Mouse (Mus musculus) retina, postnatal 7 days (tissue): ENCODE results near the gene Col13a1.

Experiments used
- DNase-seq: peaks from one replicate; pipeline ENCODE4 v3.0.0-alpha.2; 2012; ENCODE audit warnings: low read depth, low spot score

Gene Col13a1

DNA sequence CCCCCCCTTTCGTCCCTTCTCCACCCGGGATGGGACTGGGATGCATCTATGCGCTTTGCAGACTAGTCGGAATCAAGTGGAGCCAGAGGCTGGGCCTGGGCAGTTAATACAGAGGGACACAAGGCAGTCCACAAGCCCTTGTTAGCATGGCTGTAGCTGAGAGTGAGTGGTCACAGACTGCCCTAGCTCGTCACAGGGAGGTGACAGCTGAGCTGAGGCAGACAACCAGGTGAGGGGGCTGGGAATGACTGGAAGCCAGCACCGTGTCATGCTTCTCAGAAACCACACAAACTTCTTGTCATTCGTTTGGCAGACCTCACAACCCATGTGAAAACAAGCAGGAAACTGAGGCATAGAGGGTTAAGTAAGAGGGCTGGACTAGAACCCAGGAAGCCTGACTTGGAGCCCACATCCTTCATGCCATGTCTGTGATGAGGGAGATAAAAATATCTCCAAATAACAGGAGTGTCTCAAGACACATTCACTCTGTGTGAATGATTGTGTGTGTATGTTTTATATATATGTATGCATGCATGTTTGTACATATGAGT is 10.8 kb downstream of the Col13a1 start:
- DNase-seq = no peak

- DNase-seq = no peak
Measured at GRCm38 (mm10) chr10:61967207-61967606, 11.7 kb downstream of the Col13a1 start.

GRCm38 (mm10) chr10:61965386-61965841 is 13.5 kb downstream of the Col13a1 start:
- peak; percentile 27 for DNase-seq

GRCm38 (mm10) chr10:61956718-61957117 is 22.2 kb downstream of the Col13a1 start:
- DNase-seq = no peak

DNA sequence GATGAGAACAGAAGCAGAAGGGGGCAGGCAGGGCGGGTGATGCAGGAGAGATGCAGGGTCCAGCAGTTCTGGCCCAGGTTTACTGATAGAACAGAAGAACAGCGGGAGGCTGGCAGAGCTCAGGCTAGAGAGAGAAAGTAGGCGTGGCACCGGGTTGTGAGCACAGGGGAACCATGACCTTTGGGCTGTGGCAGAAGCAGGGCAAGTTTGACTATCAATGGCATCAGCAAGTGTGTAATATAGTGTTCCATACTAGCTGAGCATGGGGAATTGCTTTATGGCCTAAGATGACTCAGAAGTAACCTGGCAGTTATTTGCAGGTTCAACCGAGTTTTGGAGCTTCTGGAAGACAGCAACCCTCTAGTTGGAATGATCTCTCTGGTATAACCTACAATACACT is 25.0 kb downstream of the Col13a1 start:
- no peak for DNase-seq

DNA sequence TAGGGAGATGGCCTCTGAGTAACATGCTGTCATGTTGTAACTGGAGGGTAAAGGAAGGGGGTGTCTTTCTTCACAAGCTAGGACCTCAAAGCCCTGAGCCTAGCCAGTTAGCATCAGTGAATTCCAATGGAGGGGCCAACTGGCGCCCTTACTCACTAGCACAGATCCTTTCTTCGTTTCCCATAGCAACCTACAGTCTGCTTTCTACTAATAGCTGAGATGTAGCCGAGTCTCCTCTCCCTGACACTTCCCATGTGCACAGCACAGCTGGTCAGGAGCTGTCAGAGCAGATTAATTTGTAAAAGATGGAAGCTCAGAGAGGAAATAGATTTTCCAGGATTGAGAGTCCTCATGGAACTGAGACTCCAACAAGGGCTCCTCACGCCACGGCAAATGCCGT is 29.4 kb downstream of the Col13a1 start:
- DNase-seq = no peak

GRCm38 (mm10) chr10:61944386-61944785 is 34.5 kb downstream of the Col13a1 start:
- DNase-seq = no peak

DNA sequence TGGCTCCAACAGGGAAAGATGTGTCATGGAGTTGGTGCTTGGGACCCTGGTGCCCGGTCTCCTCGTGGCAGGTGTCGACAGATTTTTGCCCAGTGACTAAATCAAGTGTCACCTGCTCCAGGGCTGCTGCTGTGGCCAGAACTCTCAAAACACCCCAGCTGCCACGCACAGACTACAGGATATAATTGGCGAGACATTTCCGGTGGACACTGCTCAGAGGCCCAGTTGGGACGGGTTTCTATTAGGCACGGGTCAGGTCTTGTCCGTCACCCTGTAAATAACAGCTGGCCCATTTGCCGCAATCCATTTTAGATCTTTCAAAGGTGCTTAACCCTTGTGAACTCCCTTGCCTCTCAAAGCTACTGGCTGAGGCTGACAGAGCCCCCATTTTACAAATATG is 35.4 kb downstream of the Col13a1 start:
- DNase-seq = no peak

DNA sequence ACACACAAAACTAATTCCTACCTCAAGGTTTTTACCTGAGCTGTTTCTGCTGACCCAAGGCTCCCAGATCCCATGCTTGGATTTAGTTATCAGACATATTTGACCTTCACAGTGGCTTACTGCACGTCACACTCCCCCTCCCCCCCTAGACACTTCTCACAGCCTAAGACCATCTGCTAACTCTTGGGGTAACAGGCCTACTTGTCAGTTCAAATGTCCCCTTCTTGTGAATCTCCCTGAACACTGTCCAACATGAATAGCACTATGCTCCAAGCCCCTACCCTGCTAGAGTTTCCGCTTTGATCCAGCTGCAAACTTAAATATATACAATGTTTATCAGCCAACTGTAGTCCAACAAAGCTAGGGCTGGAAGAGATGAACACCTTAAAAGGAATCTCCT is 36.2 kb downstream of the Col13a1 start:
- DNase-seq = no peak

DNA sequence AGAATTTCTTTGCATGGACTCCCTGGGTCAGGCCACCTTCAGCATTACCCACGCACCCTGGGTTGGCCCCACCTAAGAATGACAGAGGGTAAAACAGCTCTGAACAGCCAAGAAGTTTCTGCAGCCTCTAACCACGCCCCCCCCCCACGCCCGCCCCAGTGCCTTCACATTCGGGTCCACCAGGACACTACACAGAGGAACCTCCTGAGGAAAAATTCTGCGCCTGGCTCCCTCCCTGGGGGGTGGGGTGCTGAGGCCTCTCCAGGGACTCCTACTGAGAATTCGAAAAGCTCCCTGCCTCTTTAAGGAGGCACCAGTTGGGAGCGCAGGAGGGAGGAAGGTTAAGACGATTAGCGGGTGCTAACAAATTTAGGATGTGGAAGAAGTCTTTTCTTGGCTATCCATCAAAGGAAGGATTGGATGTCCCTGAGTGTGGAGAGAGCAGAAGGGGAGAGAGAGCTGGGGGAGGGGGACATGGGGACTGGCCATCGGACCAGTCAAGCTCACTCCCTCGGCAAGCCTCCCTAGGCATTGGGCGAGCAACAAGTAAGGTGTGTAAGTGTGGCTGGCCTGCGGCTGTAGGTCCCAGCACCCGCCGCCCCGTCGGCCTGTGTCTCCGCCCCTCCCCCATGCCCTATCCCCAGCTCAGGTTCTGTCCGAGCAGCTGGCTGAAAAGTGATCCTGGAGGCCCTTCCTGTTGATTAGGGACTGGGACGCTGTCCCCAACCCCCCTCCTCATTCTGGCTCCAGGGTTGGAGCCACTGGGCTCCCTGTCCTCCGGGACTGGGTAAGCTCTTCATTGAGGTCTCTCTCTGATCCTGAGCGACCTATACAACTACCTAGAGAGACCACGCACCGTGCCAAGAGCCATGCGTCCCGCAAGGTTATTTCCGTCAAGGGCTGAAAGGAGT is 42.4 kb downstream of the Col13a1 start:
- no peak for DNase-seq

DNA sequence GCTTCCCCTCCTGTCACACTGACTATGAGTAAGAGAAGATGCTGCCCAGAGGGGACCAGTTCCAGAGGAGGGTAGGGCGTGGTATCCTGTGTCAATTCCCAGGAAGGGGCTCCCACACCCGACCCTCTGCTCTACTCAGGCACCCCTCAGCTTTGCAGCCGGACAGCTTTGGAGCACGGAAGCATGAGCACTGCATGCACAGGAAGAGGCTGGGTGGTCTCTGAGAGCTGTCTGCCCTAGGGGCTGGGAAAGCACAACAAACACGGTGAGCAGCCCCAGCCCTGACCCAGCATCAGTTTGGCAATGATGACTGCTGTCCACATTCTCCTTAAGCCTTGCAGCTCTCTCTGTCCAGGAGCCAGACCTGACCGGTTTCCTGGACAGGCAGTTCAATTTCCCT is 47.2 kb downstream of the Col13a1 start:
- no peak for DNase-seq

GRCm38 (mm10) chr10:61929901-61930300 is 49.0 kb downstream of the Col13a1 start:
- DNase-seq = no peak

- DNase-seq = no peak
Measured at GRCm38 (mm10) chr10:61928725-61929651, 49.9 kb downstream of the Col13a1 start.

GRCm38 (mm10) chr10:61925691-61926090 is 53.2 kb downstream of the Col13a1 start:
- DNase-seq = no peak

GRCm38 (mm10) chr10:61920655-61921365 is 58.1 kb downstream of the Col13a1 start:
- no peak for DNase-seq

DNA sequence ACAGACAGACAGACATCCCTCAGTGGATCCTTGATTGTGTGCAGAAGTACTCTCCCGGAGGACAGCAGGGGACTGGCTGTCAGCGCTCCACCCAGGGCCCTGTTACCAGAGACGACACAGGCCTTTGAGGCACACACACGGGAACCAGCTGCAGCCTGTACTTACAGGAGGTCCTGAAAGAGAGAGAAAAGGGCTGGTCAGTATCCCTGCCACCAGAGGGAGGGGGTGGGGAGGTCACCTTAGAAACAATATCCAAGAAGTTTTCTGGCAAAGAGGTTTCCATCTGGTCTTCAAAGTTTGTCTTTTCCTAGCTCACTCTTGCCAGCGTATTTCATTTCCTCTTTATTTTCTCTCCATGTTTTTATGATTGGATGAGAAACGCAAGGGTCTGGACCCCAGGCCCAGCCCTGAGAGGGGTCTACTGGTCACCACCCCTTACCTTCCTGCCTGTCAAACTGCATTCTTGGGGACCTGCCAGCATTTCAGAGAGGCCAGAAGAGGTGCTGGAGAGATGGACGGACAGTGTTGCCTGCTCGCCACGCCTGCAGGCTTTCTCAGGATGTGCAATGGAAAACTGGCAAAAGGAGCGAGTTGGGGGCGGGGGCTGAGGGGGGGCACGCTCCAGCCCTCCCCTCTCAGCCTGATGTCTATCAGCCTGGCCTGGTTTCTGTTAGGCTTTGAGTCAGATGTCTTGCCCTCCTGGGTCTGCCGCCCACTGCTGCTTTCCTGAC is 58.8 kb downstream of the Col13a1 start:
- no peak for DNase-seq

GRCm38 (mm10) chr10:61919496-61919895 is 59.4 kb downstream of the Col13a1 start:
- no peak for DNase-seq

DNA sequence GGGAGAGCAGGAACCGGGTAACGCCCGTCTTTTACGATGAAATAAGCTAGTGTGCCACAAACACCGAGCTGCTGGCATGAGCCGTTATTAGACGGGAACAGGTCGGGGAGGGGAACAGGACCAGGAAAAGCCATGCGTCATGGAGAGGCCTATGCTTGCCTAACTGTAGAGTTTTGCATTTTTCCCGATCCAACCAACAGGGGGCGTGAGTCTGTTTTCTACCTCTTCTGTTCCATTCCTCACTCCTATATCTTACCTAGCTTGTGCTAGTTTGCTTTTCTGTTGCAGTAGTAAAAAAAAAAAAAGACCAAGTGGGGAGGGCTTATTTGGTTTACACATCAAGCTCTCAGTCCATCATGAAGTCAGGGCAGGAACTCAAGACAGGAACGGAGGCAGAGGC is 61.8 kb downstream of the Col13a1 start:
- no peak for DNase-seq

GRCm38 (mm10) chr10:61911770-61912169 is 67.1 kb downstream of the Col13a1 start:
- no peak for DNase-seq

DNA sequence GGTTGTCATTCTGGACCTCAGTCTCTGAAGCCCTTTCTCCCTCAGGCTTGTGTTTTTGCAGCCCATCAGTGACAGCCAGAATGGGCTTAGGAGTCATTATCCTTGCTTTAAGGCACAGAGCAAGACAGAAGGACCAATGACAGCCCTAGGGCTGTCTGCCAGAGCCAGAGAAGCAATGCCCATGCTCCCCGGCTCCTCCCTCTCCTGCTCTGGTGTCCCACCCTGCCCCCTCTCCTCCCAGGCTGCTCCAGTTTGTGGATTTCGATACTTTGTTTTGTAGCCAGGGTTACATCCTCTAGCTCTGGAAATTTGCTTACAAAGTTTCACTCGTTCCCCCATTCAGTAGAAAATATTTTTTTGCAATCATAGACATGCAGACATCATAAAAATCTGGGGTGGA is 69.9 kb downstream of the Col13a1 start:
- no peak for DNase-seq

- no peak for DNase-seq
Measured at GRCm38 (mm10) chr10:61906226-61906625, 72.7 kb downstream of the Col13a1 start.
